Mouse (Mus musculus): Measurements from ENCODE around the gene Spata18. TPM values are rescaled to one million over a fixed set of nuclear protein-coding genes. Genes with fewer than 3 reads are reported as not detected.
A peak's percentile ranks its signal among the peaks of the same experiment; 100 is the strongest.

Spata18 gene
- polyA plus RNA-seq, 1 experiment from 2014 or later = 0.17 TPM

- ATAC-seq (ENCODE audit: insufficient number of reproducible peaks, low FRiP score) = peak; percentile 55; the same call in 1 of the 2 replicates
- H3K4me3 ChIP-seq = no peak overlapping the region
- WGBS = 45% methylated on average over 5 of the region's 5 CpGs
- no peaks in the 10 kb centered on the region for H3K27me3 ChIP-seq (replicated peaks)
- H3K4me1 ChIP-seq (replicated peaks) = peaks cover 15% of the 10 kb centered on the region
- H3K9me3 ChIP-seq (replicated peaks) = no peaks in the 10 kb centered on the region; the same call in 1 of the 2 replicates
- no peak overlapping the region for H3K9ac ChIP-seq
- no peak overlapping the region for H3K4me2 ChIP-seq
- no peak overlapping the region for H3K27ac ChIP-seq (ENCODE audit: poor library complexity, severe bottlenecking)
- H3K36me3 ChIP-seq = peaks cover 14% of the 10 kb centered on the region
These were observed 21.0 kb upstream of the Spata18 start for GRCm38 (mm10) chr5:73630141-73630540.

- Histone ChIP-seq H3K4me1 (replicated peaks) (peaks cover 15% of the 10 kb centered on the region), H3K9ac (no peak overlapping the region), H3K27ac (ENCODE audit: poor library complexity, severe bottlenecking) (no peak overlapping the region), H3K27me3 (replicated peaks) (no peaks in the 10 kb centered on the region), H3K9me3 (replicated peaks) (no peaks in the 10 kb centered on the region; the same call in 1 of the 2 replicates), H3K4me2 (no peak overlapping the region), H3K4me3 (no peak overlapping the region), H3K36me3 (peaks cover 17% of the 10 kb centered on the region)
- 68% methylated on average over 10 of the region's 10 CpGs for WGBS
- ATAC-seq (ENCODE audit: insufficient number of reproducible peaks, low FRiP score) = no peak
These were observed 20.1 kb upstream of the Spata18 start for GRCm38 (mm10) chr5:73631001-73631558.

GRCm38 (mm10) chr5:73632291-73632690 lies 18.9 kb upstream of the Spata18 start, which contains the start of gene Lrrc66:
Lrrc66 (minus strand) TSS chr5:73632526.
- WGBS = 73% methylated on average over 8 of the region's 8 CpGs
- Histone ChIP-seq H3K9me3 (replicated peaks) (no peaks in the 10 kb centered on the region; the same call in 1 of the 2 replicates), H3K27me3 (replicated peaks) (no peaks in the 10 kb centered on the region), H3K9ac (no peak within 1 kb of the TSS), H3K27ac (ENCODE audit: poor library complexity, severe bottlenecking) (no peak within 1 kb of the TSS), H3K4me3 (no peak within 1 kb of the TSS), H3K4me1 (replicated peaks) (peaks cover 24% of the 10 kb centered on the region), H3K4me2 (no peak within 1 kb of the TSS), H3K36me3 (peaks cover 23% of the 10 kb centered on the region)
- no peak for ATAC-seq (ENCODE audit: insufficient number of reproducible peaks, low FRiP score)

GRCm38 (mm10) chr5:73633141-73633540 lies 18.0 kb upstream of the Spata18 start:
- Histone ChIP-seq H3K9me3 (replicated peaks) (no peaks in the 10 kb centered on the region; the same call in 1 of the 2 replicates), H3K4me3 (no peak overlapping the region), H3K4me2 (no peak overlapping the region), H3K36me3 (peaks cover 23% of the 10 kb centered on the region), H3K27me3 (replicated peaks) (no peaks in the 10 kb centered on the region), H3K4me1 (replicated peaks) (peaks cover 26% of the 10 kb centered on the region), H3K9ac (no peak overlapping the region), H3K27ac (ENCODE audit: poor library complexity, severe bottlenecking) (no peak overlapping the region)
- 52% methylated on average over 8 of the region's 8 CpGs for WGBS
- ATAC-seq (ENCODE audit: insufficient number of reproducible peaks, low FRiP score) = no peak

- Histone ChIP-seq H3K4me1 (replicated peaks) (peaks cover 11% of the 10 kb centered on the region; the same call in 1 of the 2 replicates), H3K9me3 (replicated peaks) (no peaks in the 10 kb centered on the region; the same call in 1 of the 2 replicates), H3K36me3 (peaks cover 38% of the 10 kb centered on the region), H3K9ac (no peak overlapping the region), H3K4me3 (no peak overlapping the region), H3K27ac (ENCODE audit: poor library complexity, severe bottlenecking) (no peak overlapping the region), H3K4me2 (no peak overlapping the region), H3K27me3 (replicated peaks) (no peaks in the 10 kb centered on the region)
- WGBS = 40% methylated on average over 8 of the region's 8 CpGs
- no peak; the same call in 1 of the 2 replicates for ATAC-seq (ENCODE audit: insufficient number of reproducible peaks, low FRiP score)
These were observed 13.7 kb upstream of the Spata18 start for GRCm38 (mm10) chr5:73637337-73638107.

- peaks cover 11% of the 10 kb centered on the region; the same call in 1 of the 2 replicates for H3K4me1 ChIP-seq (replicated peaks)
- ATAC-seq (ENCODE audit: insufficient number of reproducible peaks, low FRiP score) = no peak
- no peak overlapping the region for H3K4me2 ChIP-seq
- peaks cover 27% of the 10 kb centered on the region for H3K36me3 ChIP-seq
- no peaks in the 10 kb centered on the region for H3K27me3 ChIP-seq (replicated peaks)
- H3K9me3 ChIP-seq (replicated peaks) = no peaks in the 10 kb centered on the region
- H3K9ac ChIP-seq = no peak overlapping the region
- H3K27ac ChIP-seq (ENCODE audit: poor library complexity, severe bottlenecking) = no peak overlapping the region
- no peak overlapping the region for H3K4me3 ChIP-seq
- 85% methylated on average over 3 of the region's 3 CpGs for WGBS
These were observed 10.1 kb upstream of the Spata18 start for GRCm38 (mm10) chr5:73641058-73641457.

- 83% methylated on average over 4 of the region's 4 CpGs for WGBS
- H3K4me3 ChIP-seq = no peak overlapping the region
These were observed 9.1 kb upstream of the Spata18 start for GRCm38 (mm10) chr5:73642091-73642490.

GRCm38 (mm10) chr5:73647261-73647900 lies 3.8 kb upstream of the Spata18 start, which contains the start of gene Sgcb:
Sgcb (minus strand) TSS chr5:73647790.
- peak; percentile 80 for ATAC-seq (ENCODE audit: insufficient number of reproducible peaks, low FRiP score)
- peaks cover 26% of the 10 kb centered on the region for H3K4me1 ChIP-seq (replicated peaks)
- H3K9ac ChIP-seq = peak within 1 kb of the TSS; percentile 79
- peaks cover 7% of the 10 kb centered on the region; the same call in 1 of the 2 replicates for H3K36me3 ChIP-seq
- under 1% methylated on average over 59 of the region's 62 CpGs for WGBS
- peaks cover 41% of the 10 kb centered on the region for H3K27me3 ChIP-seq (replicated peaks)
- H3K4me2 ChIP-seq = peak within 1 kb of the TSS; percentile 86
- H3K9me3 ChIP-seq (replicated peaks) = no peaks in the 10 kb centered on the region
- peak within 1 kb of the TSS; percentile 44 for H3K27ac ChIP-seq (ENCODE audit: poor library complexity, severe bottlenecking)
- H3K4me3 ChIP-seq = peak within 1 kb of the TSS; percentile 69

More at GRCm38 (mm10) chr5:73642091-73642490, 9.1 kb upstream of the Spata18 start:
- no peaks in the 10 kb centered on the region for H3K9me3 ChIP-seq (replicated peaks)
- no peaks in the 10 kb centered on the region for H3K27me3 ChIP-seq (replicated peaks)
- H3K4me2 ChIP-seq = no peak overlapping the region
- no peak overlapping the region for H3K9ac ChIP-seq
- ATAC-seq (ENCODE audit: insufficient number of reproducible peaks, low FRiP score) = no peak
- peaks cover 20% of the 10 kb centered on the region for H3K36me3 ChIP-seq
- H3K4me1 ChIP-seq (replicated peaks) = peaks cover 8% of the 10 kb centered on the region
- H3K27ac ChIP-seq (ENCODE audit: poor library complexity, severe bottlenecking) = no peak overlapping the region

- H3K4me1 ChIP-seq (replicated peaks) = peaks cover 26% of the 10 kb centered on the region
- no peaks in the 10 kb centered on the region for H3K9me3 ChIP-seq (replicated peaks)
- H3K27me3 ChIP-seq (replicated peaks) = peaks cover 62% of the 10 kb centered on the region
- peak overlapping the region; percentile 52 for H3K4me3 ChIP-seq
- no peak for ATAC-seq (ENCODE audit: insufficient number of reproducible peaks, low FRiP score)
- H3K36me3 ChIP-seq = no peaks in the 10 kb centered on the region
- H3K4me2 ChIP-seq = peak overlapping the region; percentile 98
- H3K27ac ChIP-seq (ENCODE audit: poor library complexity, severe bottlenecking) = no peak overlapping the region
- H3K9ac ChIP-seq = peak overlapping the region; percentile 62; the same call in 1 of the 2 replicates
- WGBS = 2% methylated on average over 15 of the region's 15 CpGs
These were observed 714 bp upstream of the Spata18 start for GRCm38 (mm10) chr5:73650365-73650964.

GRCm38 (mm10) chr5:73651855-73652201 lies 649 bp downstream of the Spata18 start:
- Histone ChIP-seq H3K27me3 (replicated peaks) (peaks cover 71% of the 10 kb centered on the region), H3K4me3 (peak overlapping the region; percentile 52), H3K4me1 (replicated peaks) (peaks cover 23% of the 10 kb centered on the region), H3K4me2 (peak overlapping the region; percentile 98), H3K9me3 (replicated peaks) (no peaks in the 10 kb centered on the region), H3K36me3 (no peaks in the 10 kb centered on the region), H3K27ac (ENCODE audit: poor library complexity, severe bottlenecking) (no peak overlapping the region), H3K9ac (no peak overlapping the region)
- WGBS = under 1% methylated on average over 4 of the region's 4 CpGs
- ATAC-seq (ENCODE audit: insufficient number of reproducible peaks, low FRiP score) = no peak

GRCm38 (mm10) chr5:73666695-73667094 lies 15.5 kb downstream of the Spata18 start:
- Histone ChIP-seq H3K4me1 (replicated peaks) (no peaks in the 10 kb centered on the region), H3K9ac (no peak overlapping the region), H3K36me3 (no peaks in the 10 kb centered on the region), H3K4me2 (no peak overlapping the region), H3K4me3 (no peak overlapping the region), H3K9me3 (replicated peaks) (no peaks in the 10 kb centered on the region), H3K27ac (ENCODE audit: poor library complexity, severe bottlenecking) (no peak overlapping the region), H3K27me3 (replicated peaks) (peaks cover 5% of the 10 kb centered on the region)
- no peak for ATAC-seq (ENCODE audit: insufficient number of reproducible peaks, low FRiP score)
- 70% methylated on average over 2 of the region's 2 CpGs for WGBS

Data from heart, embryonic 12.5 days (tissue).